Mouse (Mus musculus): Measurements from ENCODE around the gene Gm49395.

Gm49395 gene

DNA sequence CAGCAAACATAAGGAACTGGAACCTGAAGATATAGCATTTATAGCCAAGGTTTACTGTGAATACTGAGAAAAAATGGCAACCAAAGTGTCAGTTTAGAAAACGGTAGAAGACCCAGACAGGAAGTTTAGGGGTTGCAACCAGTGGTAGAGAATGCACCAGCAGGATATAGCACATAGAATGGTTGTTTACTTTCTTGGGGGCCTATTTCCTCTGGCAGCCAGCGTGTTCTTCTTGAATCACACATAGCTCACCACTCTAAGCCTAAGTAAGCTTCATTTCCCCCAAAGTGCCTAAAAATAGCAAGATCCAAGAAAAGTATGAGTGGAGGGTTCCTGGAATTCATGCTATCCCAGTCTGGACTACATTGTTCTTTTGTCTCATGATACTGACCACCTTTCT, 59.1 kb downstream of the Gm49395 start:
- DNase-seq: no peak

- DNase-seq: peak; percentile 49 to 56
Measured at GRCm38 (mm10) chr13:115037304-115037703, 64.4 kb downstream of the Gm49395 start.

DNA sequence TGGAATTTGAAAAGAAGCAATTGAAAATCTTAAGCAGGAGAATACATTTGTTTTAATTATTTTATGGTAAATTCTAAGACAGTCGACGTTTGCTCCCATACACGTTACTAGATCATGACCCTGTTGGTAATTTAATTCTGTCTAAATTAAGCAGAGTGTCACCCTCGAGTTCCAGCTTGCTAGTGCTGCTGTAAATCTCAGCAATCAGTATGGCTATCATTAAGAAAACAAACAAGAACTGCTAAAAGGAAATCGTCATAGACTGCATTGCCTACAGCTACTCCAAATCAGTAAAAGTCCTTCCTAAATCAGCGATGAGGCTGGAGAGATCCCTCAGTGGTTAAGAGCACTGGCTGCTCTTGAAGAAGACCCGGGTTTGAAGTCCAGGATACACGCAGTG, 66.3 kb downstream of the Gm49395 start:
- DNase-seq: no peak

DNA sequence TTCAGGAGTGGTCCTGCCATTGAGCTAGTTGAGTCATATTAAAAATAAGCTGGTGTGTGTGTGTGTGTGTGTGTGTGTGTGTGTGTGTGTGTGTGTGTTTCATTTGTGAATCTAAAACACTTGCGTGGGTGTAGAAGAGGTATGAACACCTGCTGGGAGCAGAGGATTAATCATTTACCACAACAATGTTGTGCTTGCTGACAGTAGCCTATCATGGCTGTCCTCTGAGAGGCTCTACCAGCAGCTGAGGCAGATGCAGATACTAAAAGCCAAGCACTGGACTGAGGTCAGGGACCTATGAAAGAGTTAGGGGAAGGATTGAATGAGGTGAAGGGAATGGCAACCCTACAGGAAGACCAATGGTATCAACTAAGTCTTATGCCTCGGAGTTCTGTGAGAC, 68.6 kb downstream of the Gm49395 start:
- DNase-seq: no peak

DNA sequence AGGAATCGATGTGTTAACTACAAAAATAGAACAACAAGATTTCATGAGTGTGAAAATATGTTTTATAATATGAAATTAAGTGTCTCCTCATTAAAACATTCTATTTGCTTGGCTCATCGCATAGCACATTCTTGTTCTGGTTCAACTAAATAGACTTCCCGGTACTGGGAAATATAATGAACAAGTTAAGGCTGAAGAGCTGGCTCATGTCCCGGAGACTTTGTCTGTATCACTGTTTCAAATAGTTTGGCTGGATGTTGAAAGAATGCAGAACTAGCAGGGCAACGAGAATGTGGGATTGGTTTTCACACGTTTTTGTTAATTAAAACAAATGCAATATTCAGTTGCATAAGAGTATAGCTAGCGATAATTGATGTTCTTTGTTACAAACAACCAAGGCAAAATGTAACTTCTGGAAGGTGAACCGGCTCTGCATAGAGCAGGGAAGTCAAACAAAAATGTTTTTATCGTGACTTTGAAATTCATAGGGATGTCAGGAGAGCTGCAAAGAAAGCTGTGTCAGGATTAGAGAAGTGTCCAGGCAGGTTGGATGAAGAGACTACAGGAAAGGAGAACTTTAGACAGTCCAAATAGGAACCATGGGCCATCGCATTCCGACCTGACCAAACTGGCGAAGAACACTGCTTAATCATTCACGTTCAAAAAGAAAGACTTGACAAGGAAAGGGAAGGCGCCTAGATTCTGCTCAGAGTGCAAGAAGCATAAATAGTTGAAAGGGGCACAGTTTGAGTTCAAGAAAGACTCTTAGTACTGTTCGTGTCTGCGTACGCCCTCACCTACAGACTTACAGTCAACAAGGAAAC, 70.3 kb downstream of the Gm49395 start:
- no peak for DNase-seq

- no peak for DNase-seq
Measured at GRCm38 (mm10) chr13:115025394-115025793, 76.3 kb downstream of the Gm49395 start.

DNA sequence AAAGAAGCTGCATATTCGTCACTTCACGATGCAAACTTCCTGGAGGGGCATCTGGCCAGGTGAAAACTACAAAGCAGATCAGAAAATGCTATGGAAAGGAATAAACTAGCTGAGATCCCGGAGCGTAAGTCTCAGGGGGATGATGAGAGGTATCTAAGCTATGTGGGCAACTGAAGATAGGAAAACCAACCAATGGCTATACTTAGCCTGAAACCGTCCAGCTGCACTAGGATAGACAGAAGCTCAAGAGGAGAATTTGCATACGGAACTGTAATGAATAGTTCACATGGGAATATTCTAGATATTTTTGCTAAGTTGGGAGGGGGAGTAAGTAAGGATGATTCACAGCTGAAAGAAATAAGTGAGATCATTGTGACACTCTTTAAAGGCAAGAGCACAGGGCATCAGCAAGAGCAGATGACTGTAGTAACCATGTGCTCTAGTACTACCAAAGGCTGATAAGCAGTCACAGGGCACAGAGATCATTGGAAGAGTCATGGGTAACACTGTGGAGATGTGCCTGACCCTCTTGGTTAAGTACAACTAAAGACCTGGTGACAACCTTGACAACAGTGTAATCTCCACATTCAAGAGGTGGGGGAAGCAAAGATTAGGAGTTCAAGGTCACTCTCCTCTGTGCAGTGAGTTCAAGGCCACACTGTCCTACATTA, 79.5 kb downstream of the Gm49395 start:
- no peak for DNase-seq

DNA sequence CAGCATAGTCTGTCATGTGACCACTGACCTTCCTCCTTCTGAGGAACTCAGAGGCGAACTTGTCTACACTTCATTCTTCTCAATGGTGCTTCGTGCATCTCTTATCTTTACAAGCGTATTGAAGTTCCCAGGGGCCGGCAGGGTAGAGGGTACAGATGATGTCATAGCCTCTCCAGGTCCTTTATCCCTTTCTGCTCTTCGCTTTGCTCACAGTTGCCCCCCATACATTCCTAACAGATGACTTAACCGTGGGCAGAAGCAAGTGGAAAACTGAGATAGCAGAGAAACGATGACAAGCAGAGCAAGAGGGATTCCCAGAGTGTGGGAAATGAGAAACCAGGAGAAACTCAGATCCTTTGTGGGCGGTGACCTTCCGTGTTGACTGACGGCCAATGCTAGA, 80.3 kb downstream of the Gm49395 start:
- DNase-seq: no peak

GRCm38 (mm10) chr13:115020727-115021126, 81.0 kb downstream of the Gm49395 start:
- no peak for DNase-seq

- no peak for DNase-seq
Measured at GRCm38 (mm10) chr13:115017545-115017944, 84.2 kb downstream of the Gm49395 start.

DNA sequence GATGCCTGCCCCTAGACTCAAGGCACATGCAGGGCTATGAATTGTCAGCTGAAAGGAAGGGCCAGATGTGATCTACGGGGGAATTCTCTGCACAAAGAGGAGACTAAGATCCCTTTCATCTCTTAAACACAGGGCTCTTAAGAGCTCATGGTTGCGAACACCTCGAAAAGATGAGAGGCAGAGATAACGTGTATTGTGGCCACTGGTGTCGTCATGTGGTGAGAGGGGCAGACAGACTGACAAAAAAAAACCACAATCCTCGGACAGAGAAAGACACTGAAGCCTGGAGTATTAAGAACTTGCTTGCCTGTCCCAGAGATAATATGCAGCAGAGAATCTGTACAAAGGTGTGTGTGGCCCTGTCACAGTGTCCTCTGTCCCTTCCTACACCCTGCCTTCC, 90.2 kb downstream of the Gm49395 start:
- DNase-seq: no peak

- DNase-seq: no peak
Measured at GRCm38 (mm10) chr13:115006213-115006835, 95.4 kb downstream of the Gm49395 start.

- no peak for DNase-seq
Measured at GRCm38 (mm10) chr13:115005342-115005741, 96.4 kb downstream of the Gm49395 start.

DNA sequence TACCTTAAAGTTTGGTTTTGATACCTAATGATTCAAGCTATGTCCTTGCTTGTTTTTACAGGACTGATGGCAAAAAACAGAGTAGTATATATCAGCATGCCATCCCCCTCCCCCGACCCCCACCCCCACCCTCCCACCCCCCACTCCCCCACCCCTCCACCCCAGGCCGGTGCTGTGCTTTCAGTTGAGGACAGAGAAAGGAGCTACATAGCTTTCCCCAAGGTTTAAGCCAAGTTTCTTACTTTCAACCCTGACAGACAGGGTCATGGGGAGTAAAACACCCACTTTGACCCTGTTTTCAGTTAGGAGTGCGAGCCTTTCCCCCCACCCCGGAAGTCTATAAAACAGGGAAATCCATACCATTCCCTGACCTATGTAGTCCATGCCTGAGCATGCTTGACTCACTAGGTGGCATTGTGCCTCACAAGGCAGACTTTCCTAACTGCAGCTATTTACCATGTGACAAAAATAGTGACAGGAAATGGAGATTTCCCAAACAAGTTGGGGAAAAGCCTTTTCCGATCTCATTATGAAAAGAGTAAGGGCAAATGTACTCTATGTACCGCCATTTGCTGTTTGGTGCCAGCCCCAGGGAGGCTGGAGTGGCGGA, 98.2 kb downstream of the Gm49395 start:
- DNase-seq: no peak

DNA sequence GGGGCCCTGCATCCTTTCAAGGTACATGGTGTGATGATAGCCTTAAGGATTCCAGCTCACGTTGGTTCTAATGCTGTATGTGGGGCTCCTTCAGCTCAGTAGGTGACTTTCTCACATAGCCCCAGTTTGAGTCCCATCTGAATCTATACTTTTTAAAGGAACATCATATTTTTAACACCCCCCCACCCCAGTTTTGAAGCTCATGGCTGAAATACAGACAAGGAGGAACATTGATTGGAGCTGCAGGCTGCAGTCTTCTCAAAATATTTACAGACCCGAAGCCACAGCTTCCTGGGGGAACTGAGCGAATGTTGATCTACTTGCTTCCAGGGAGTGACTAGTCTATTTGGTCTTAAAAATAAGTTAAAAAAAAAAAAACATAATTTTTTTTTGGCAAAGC, 98.9 kb downstream of the Gm49395 start:
- DNase-seq: no peak

DNA sequence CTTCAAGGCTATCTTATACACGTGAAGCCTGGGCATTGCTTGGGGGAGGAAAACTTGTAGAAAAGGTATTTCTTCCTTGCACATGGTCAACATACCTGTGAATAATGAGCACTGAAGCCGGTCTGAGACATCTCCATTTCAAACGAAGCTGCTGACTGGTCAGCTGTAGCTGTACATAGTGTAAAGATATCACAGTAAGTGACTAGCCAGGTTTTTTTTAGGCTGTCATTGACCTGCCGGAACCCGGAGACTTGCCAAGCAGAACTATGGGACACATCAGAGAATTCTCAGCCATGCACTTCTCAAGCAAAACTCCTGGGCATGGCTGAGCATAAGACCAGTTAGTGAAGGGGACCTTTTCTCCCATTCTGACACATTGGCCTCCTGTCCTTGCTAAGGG, 99.6 kb downstream of the Gm49395 start:
- no peak for DNase-seq

- DNase-seq: no peak
Measured at GRCm38 (mm10) chr13:114999582-114999981, 102.1 kb downstream of the Gm49395 start.

DNA sequence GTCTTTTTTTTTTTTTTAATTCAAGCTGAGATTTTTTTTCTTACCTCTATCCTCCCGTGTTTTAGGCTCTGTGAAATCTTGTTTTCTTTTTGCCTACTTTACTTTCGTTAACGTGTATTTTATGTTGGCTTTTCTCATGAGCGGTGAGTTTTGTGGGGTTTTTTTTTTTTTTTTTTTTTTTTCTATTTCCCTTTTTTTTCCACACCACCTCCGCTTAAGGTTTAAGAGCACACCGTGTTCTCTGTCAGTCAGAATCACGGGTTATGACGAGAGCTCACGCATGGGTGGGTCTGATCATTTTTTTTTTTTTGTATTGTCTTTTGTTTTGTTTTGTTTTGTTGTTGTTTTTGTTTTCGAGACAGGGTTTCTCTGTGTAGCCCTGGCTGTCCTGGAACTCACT, 103.6 kb downstream of the Gm49395 start:
- DNase-seq: no peak

GRCm38 (mm10) chr13:114992260-114993014, 109.3 kb downstream of the Gm49395 start:
- DNase-seq: peak in 1 of 2 experiments; percentile 3

DNA sequence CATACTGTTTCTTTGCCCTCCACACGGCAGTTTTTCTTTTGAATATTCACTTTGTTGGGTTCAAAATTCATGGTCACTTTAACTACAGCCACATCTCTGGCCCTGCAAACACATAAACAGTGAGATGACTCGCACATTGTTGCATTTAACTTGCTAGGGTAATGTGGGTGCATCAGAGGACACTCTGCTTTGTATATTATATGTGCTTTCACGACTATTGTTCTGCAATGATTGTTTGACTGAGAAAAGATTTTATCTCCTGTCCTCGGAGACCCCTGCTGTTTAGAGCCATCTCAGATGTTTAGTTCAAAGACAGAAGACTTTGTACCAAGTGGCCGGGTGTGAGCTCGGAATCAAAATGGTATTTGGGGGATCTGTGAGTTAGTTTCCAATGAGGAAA, 114.1 kb downstream of the Gm49395 start:
- DNase-seq: no peak

DNA sequence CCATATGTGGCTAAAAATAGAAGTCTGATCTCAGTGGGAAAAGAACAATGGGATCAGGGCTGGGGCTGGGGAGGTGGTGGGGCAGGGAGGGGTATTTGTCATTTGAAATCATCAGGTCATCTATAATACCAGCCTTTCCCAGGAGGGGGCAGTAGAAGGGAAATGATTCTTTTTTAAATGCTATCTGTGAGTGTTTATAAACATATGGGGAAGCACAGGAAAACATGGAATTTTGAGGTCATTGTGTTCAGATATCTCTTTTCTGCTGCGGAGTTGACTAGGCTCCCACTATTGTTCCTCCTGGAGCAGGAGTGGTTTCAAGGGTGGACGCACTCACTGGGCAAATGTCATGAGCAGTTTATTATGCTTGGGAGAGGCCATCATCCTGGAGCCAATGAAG, 114.6 kb downstream of the Gm49395 start:
- DNase-seq: peak; percentile 36 to 46
